Mouse (Mus musculus) lung, postnatal 0 days (tissue): Measurements from ENCODE around the gene Kcnq2. TPM values are rescaled to one million over a fixed set of nuclear protein-coding genes. Genes with fewer than 3 reads are reported as not detected.

Experiments used
- ATAC-seq: fragments of 200-750 bp; cut with Nextera tagmentation; 2 replicates; pipeline ENCODE4 v1.8.0; 2017; ENCODE audit warnings: moderate library complexity
- DNase-seq: peaks from one replicate; pipeline ENCODE4 v3.0.0-alpha.2; 2016; ENCODE audit warnings: low spot score
- H3K27ac ChIP-seq: fragments of 300-500 bp; sonication (generic); 2 replicates; pipeline ENCODE4 v1.5.1; 2014; ENCODE audit warnings: antibody characterized with exemption, mild to moderate bottlenecking, low read length, mixed read lengths
- H3K27me3 ChIP-seq: fragments of 300-500 bp; sonication (generic); replicated peaks from 2 replicates; pipeline ENCODE4 v1.6.1; 2014; ENCODE audit warnings: low read length, mixed read lengths; ENCODE audit not compliant: insufficient read depth
- H3K36me3 ChIP-seq: fragments of 300-500 bp; sonication (generic); 2 replicates; pipeline ENCODE4 v1.6.1; 2014; ENCODE audit warnings: low read length, mixed read lengths; ENCODE audit not compliant: insufficient read depth
- H3K4me1 ChIP-seq: fragments of 300-500 bp; sonication (generic); 2 replicates; pipeline ENCODE4 v1.6.1; 2014; ENCODE audit warnings: antibody characterized with exemption, low read depth, low read length, mixed read lengths; ENCODE audit not compliant: insufficient read depth
- H3K4me2 ChIP-seq: fragments of 300-500 bp; sonication (generic); replicated peaks from 2 replicates; pipeline ENCODE4 v1.6.1; 2014; ENCODE audit warnings: low read depth, mild to moderate bottlenecking, low read length, moderate library complexity, mixed read lengths
- H3K4me3 ChIP-seq: fragments of 300-500 bp; sonication (generic); 2 replicates; pipeline ENCODE4 v1.5.1; 2014; ENCODE audit warnings: low read depth, low read length
- H3K9ac ChIP-seq: fragments of 300-500 bp; sonication (generic); replicated peaks from 2 replicates; pipeline ENCODE4 v1.6.1; 2014; ENCODE audit warnings: low read depth, mild to moderate bottlenecking
- H3K9me3 ChIP-seq: fragments of 300-500 bp; sonication (generic); 2 replicates; pipeline ENCODE4 v1.6.1; 2016; ENCODE audit warnings: low read length, mixed read lengths
- CTCF ChIP-seq: IDR thresholded peaks from 2 replicates; pipeline ENCODE4 v1.5.1; 2016; ENCODE audit warnings: antibody characterized with exemption, mild to moderate bottlenecking
- EP300 ChIP-seq: IDR thresholded peaks from 2 replicates; pipeline ENCODE4 v1.6.1; 2016; ENCODE audit warnings: antibody characterized with exemption, mild to moderate bottlenecking, control low read depth
- WGBS: fragments of 180-500 bp; shearing (Covaris S2); extraction: QIAGEN DNeasy Blood & Tissue Kit; methylation state at CpG from one replicate; pipeline ENCODE4 v1.1.7; 2014; 5-methylcytosine and 5-hydroxymethylcytosine counted together
- polyA plus RNA-seq: library from polyadenylated mRNA; unstranded; fragments of >200 nt; fragmentation: Nextera tagmentation; extraction: Ambion mirVana; gene quantifications from 2 replicates; pipeline ENCODE4 v1.2.1, GENCODE M21; 2015

The Kcnq2 gene
- polyA plus RNA-seq, 1 experiment from 2014 or later, result not detected

GRCm38 (mm10) chr2:181065827-181066226, 69.3 kb downstream of the Kcnq2 start:
- TF ChIP-seq CTCF (no peak), EP300 (no peak)
- no peak overlapping the region for H3K4me2 ChIP-seq
- WGBS, result 24% methylated on average over 4 of the region's 4 CpGs
- no peak overlapping the region for H3K9ac ChIP-seq
- ATAC-seq, result no peak
- no peaks in the 10 kb centered on the region for H3K27me3 ChIP-seq
- no peaks in the 10 kb centered on the region for H3K36me3 ChIP-seq
- no peak overlapping the region for H3K4me3 ChIP-seq
- no peak overlapping the region for H3K27ac ChIP-seq
- H3K9me3 ChIP-seq, result no peaks in the 10 kb centered on the region
- DNase-seq, result no peak
- H3K4me1 ChIP-seq, result no peaks in the 10 kb centered on the region

- WGBS, result 10% methylated on average over 5 of the region's 5 CpGs
- H3K4me3 ChIP-seq, result no peak overlapping the region
- no peak overlapping the region for H3K4me2 ChIP-seq
- H3K9me3 ChIP-seq, result no peaks in the 10 kb centered on the region
- H3K27ac ChIP-seq, result no peak overlapping the region
- H3K27me3 ChIP-seq, result no peaks in the 10 kb centered on the region
- no peak overlapping the region for H3K9ac ChIP-seq
- peak; percentile 59 for DNase-seq
- H3K36me3 ChIP-seq, result no peaks in the 10 kb centered on the region
- TF ChIP-seq CTCF (peak; percentile 93), EP300 (no peak)
- no peak; the same call in 1 of the 2 replicates for ATAC-seq
- no peaks in the 10 kb centered on the region for H3K4me1 ChIP-seq
Measured at GRCm38 (mm10) chr2:181060127-181060526, 75.0 kb downstream of the Kcnq2 start.

- Histone ChIP-seq H3K9ac (no peak overlapping the region), H3K4me2 (no peak overlapping the region), H3K36me3 (no peaks in the 10 kb centered on the region), H3K4me1 (no peaks in the 10 kb centered on the region), H3K9me3 (no peaks in the 10 kb centered on the region), H3K4me3 (no peak overlapping the region), H3K27ac (no peak overlapping the region), H3K27me3 (no peaks in the 10 kb centered on the region)
- no peak for ATAC-seq
- TF ChIP-seq EP300, result no peak
- TF ChIP-seq CTCF, result no peak
- WGBS, result 21% methylated on average over 3 of the region's 3 CpGs
- DNase-seq, result no peak
Measured at GRCm38 (mm10) chr2:181058193-181058592, 76.9 kb downstream of the Kcnq2 start.

- H3K4me1 ChIP-seq, result no peaks in the 10 kb centered on the region
- H3K4me2 ChIP-seq, result no peak overlapping the region
- no peak overlapping the region for H3K27ac ChIP-seq
- no peaks in the 10 kb centered on the region for H3K36me3 ChIP-seq
- no peak for TF ChIP-seq EP300
- TF ChIP-seq CTCF, result no peak
- H3K27me3 ChIP-seq, result no peaks in the 10 kb centered on the region
- ATAC-seq (no peak), DNase-seq (no peak)
- 19% methylated on average over 8 of the region's 8 CpGs for WGBS
- H3K4me3 ChIP-seq, result no peak overlapping the region
- H3K9ac ChIP-seq, result no peak overlapping the region
- H3K9me3 ChIP-seq, result no peaks in the 10 kb centered on the region
Measured at GRCm38 (mm10) chr2:181057341-181057740, 77.8 kb downstream of the Kcnq2 start.

GRCm38 (mm10) chr2:181052171-181052570, 82.9 kb downstream of the Kcnq2 start:
- ATAC-seq (no peak), DNase-seq (no peak)
- H3K9ac ChIP-seq, result no peak overlapping the region
- no peaks in the 10 kb centered on the region for H3K36me3 ChIP-seq
- no peak overlapping the region for H3K27ac ChIP-seq
- no peak overlapping the region for H3K4me2 ChIP-seq
- H3K27me3 ChIP-seq, result no peaks in the 10 kb centered on the region
- no peak overlapping the region for H3K4me3 ChIP-seq
- 79% methylated on average over 1 of the region's 1 CpGs for WGBS
- H3K4me1 ChIP-seq, result no peaks in the 10 kb centered on the region
- no peaks in the 10 kb centered on the region for H3K9me3 ChIP-seq
- TF ChIP-seq EP300 (no peak), CTCF (no peak)

GRCm38 (mm10) chr2:181048986-181049385, 86.1 kb downstream of the Kcnq2 start:
- Histone ChIP-seq H3K36me3 (no peaks in the 10 kb centered on the region), H3K9ac (no peak overlapping the region), H3K4me1 (no peaks in the 10 kb centered on the region), H3K4me3 (no peak overlapping the region), H3K4me2 (no peak overlapping the region), H3K27ac (no peak overlapping the region), H3K9me3 (no peaks in the 10 kb centered on the region), H3K27me3 (no peaks in the 10 kb centered on the region)
- WGBS, result 74% methylated on average over 9 of the region's 9 CpGs
- no peak for DNase-seq
- ATAC-seq, result no peak
- TF ChIP-seq EP300 (no peak), CTCF (no peak)
